ENCODE assay signal across 8 mouse cellular contexts in genomic region chr17:33951021-33951946, GRCm38 (mm10). TPM values are rescaled to one million over a fixed set of nuclear protein-coding genes. Genes with fewer than 3 reads are reported as not detected.
DNase-seq lines count a peak whose midpoint lies in the region; ATAC-seq and TF ChIP-seq lines count a peak whose summit lies in the region.

Gene B3galt4, minus strand, starts transcription at chr17:33951488.

- peak within 1 kb of the TSS; percentile 77 for H3K4me2 ChIP-seq in forebrain, embryonic 12.5 days
- peak within 1 kb of the TSS; percentile 90 for H3K4me2 ChIP-seq in lung, embryonic 15.5 days

- TF ChIP-seq POLR2A in olfactory bulb, adult 2 months (IDR thresholded peaks at IDR 0.05; ENCODE audit: insufficient read depth, low read depth, low read length): peak; percentile 72

- ATAC-seq in forebrain, embryonic 12.5 days (ENCODE audit: low FRiP score): peak; percentile 73
- peak; percentile 78 for ATAC-seq in lung, embryonic 15.5 days (ENCODE audit: borderline replicate concordance, extremely low read depth, low FRiP score, low TSS enrichment)

- no peaks in the 10 kb centered on the region for H3K9me3 ChIP-seq in ES-E14 (ENCODE audit: control insufficient read depth, insufficient read depth, low read depth, low read length)
- no peaks in the 10 kb centered on the region for H3K9me3 ChIP-seq in forebrain, embryonic 12.5 days
- H3K9me3 ChIP-seq in lung, embryonic 15.5 days: no peaks in the 10 kb centered on the region

- TF ChIP-seq CTCF in olfactory bulb, adult 2 months (IDR thresholded peaks at IDR 0.05; ENCODE audit: insufficient read depth, low read depth, low read length): no peak

- no peaks in the 10 kb centered on the region for H3K27me3 ChIP-seq in forebrain, embryonic 12.5 days
- H3K27me3 ChIP-seq in lung, embryonic 15.5 days: no peaks in the 10 kb centered on the region

- DNase-seq in ES-E14 (ENCODE audit: low read depth, low spot score): peak; percentile 77
- peak; percentile 72 for DNase-seq in c-Kit-negative CD71-positive TER-119-positive erythroid progenitor cells, embryonic 14.5 days (ENCODE audit: low read depth, low spot score)
- DNase-seq in heart, postnatal 10 days: peak; percentile 77 to 84
- DNase-seq in kidney, postnatal 4 days: peak; percentile 90 to 94
- peak; percentile 67 to 69 for DNase-seq in thymus, adult 18-20 months

- 1% methylated on average over 45 of the region's 45 CpGs for WGBS in forebrain, embryonic 12.5 days
- WGBS in lung, embryonic 15.5 days: under 1% methylated on average over 45 of the region's 45 CpGs
- under 1% methylated on average over 41 of the region's 45 CpGs for WGBS in olfactory bulb, adult 2 months

- H3K4me3 ChIP-seq in ES-E14 (ENCODE audit: insufficient read depth in 1 of 2, low read depth in 1 of 2, low read length in 2 of 2, poor library complexity in 1 of 2, severe bottlenecking in 1 of 2): peak within 1 kb of the TSS; percentile 35 to 96
- H3K4me3 ChIP-seq in forebrain, embryonic 12.5 days (replicated peaks): peak within 1 kb of the TSS; percentile 48
- peak within 1 kb of the TSS; percentile 47 for H3K4me3 ChIP-seq in lung, embryonic 15.5 days
- H3K4me3 ChIP-seq in olfactory bulb, adult 2 months (ENCODE audit: insufficient read depth, low read depth, low read length): peak within 1 kb of the TSS; percentile 72

- in situ Hi-C loops in ES-E14 (cut with MboI; ENCODE audit: low sequenced_read_pairs in 2 of 2, unreplicated experiment in 2 of 2): no loop called here

- intact Hi-C loops in heart, postnatal 10 days (cut with DNase I): no loop called here

- peaks cover 0 to 10% of the 10 kb centered on the region in 2 experiments; a peak in 1 of 4 replicates for H3K4me1 ChIP-seq in ES-E14 (ENCODE audit: control insufficient read depth in 2 of 2, insufficient read depth in 2 of 2, low read length in 2 of 2, poor library complexity in 1 of 2)
- H3K4me1 ChIP-seq in forebrain, embryonic 12.5 days: peaks cover 60% of the 10 kb centered on the region
- H3K4me1 ChIP-seq in lung, embryonic 15.5 days: peaks cover 47% of the 10 kb centered on the region
- H3K4me1 ChIP-seq in olfactory bulb, adult 2 months (ENCODE audit: control insufficient read depth, insufficient read depth, low read length): peaks cover 35% of the 10 kb centered on the region

- H3K36me3 ChIP-seq in ES-E14 (ENCODE audit: control insufficient read depth, insufficient read depth, low read length, poor library complexity, severe bottlenecking): peaks cover 55% of the 10 kb centered on the region
- peaks cover 63% of the 10 kb centered on the region for H3K36me3 ChIP-seq in forebrain, embryonic 12.5 days (replicated peaks)
- H3K36me3 ChIP-seq in lung, embryonic 15.5 days: peaks cover 47% of the 10 kb centered on the region

- H3K27ac ChIP-seq in ES-E14 (ENCODE audit: insufficient read depth, low read depth, low read length, poor library complexity, severe bottlenecking): peak within 1 kb of the TSS; percentile 74
- peak within 1 kb of the TSS; percentile 87 for H3K27ac ChIP-seq in forebrain, embryonic 12.5 days
- peak within 1 kb of the TSS; percentile 90 for H3K27ac ChIP-seq in lung, embryonic 15.5 days
- H3K27ac ChIP-seq in olfactory bulb, adult 2 months (ENCODE audit: insufficient read depth, low read depth, low read length): peak within 1 kb of the TSS; percentile 76

- peak within 1 kb of the TSS; percentile 76 for H3K9ac ChIP-seq in ES-E14 (ENCODE audit: insufficient read depth, low read depth, low read length, poor library complexity, severe bottlenecking)
- H3K9ac ChIP-seq in forebrain, embryonic 12.5 days: peak within 1 kb of the TSS; percentile 68
- H3K9ac ChIP-seq in lung, embryonic 15.5 days: peak within 1 kb of the TSS; percentile 54

TF ChIP-seq in ES-E14, 5 proteins besides CTCF, POLR2A, EP300 and RAD21:
- TF ChIP-seq ZC3H11A (IDR thresholded peaks at IDR 0.05; ENCODE audit: borderline replicate concordance, low read depth, low read length) (no peak), HCFC1 (IDR thresholded peaks at IDR 0.05; ENCODE audit: borderline replicate concordance, insufficient read depth, low read length) (peak; percentile 56; the same call in 1 of the 2 replicates), CHD2 (IDR thresholded peaks at IDR 0.05; ENCODE audit: low read depth, low read length) (peak; percentile 16; the same call in 1 of the 2 replicates), MAFK (IDR thresholded peaks at IDR 0.05; ENCODE audit: insufficient read depth, low read depth, low read length) (no peak), ZNF384 (IDR thresholded peaks at IDR 0.05; ENCODE audit: low read depth, low read length) (no peak)

RNA-seq across cellular contexts. Expression of gene B3galt4, which starts in this region (rescaled TPM):
- total RNA-seq in ES-E14 (2012; rRNA removed): 10.3 and 15.3 TPM in 2 replicates
- 5.0 and 7.1 TPM in 2 replicates for polyA plus RNA-seq in forebrain, embryonic 12.5 days (2016; fragmentation: Nextera tagmentation; extraction: Ambion mirVana)
- total RNA-seq in heart, postnatal 10 days (2021): 1 to 10 TPM; 2.7 to 3.7 TPM
- 3.8 and 4.3 TPM in 2 replicates for polyA plus RNA-seq in lung, embryonic 15.5 days (2015; fragmentation: Nextera tagmentation; extraction: Ambion mirVana)
- polyA plus RNA-seq in olfactory bulb, adult 2 months (2012; ENCODE audit: insufficient read depth, insufficient read length, low replicate concordance, missing spikeins): not detected in 2 replicates

Comparison
In these comparisons a context has a peak if more than half of its experiments do, and no peak if none do; other contexts are left out.
1. Peak in every context shown above with its lines: DNase-seq, ATAC-seq, H3K4me3 ChIP-seq and H3K27ac ChIP-seq.